Mouse (Mus musculus) olfactory bulb, adult 2 months (tissue): ENCODE measurements at regions not wholly inside any gene's neighbourhood (a gene's known extent, or its start where the extent isn't known, plus 50 kb on each side); places are given as distances from the start of the nearest gene placed in this dataset.

Experiments
- CTCF ChIP-seq: fragments of 200-500 bp; IDR thresholded peaks from 2 replicates; pipeline ENCODE4 v1.5.1; 2012; ENCODE audit warnings: low read depth, mild to moderate bottlenecking, low read length, moderate library complexity; ENCODE audit not compliant: insufficient read depth
- POLR2A ChIP-seq: fragments of 200-500 bp; IDR thresholded peaks from 2 replicates; pipeline ENCODE4 v1.6.1; 2012; ENCODE audit warnings: mild to moderate bottlenecking, low read depth, low read length, moderate library complexity; ENCODE audit not compliant: insufficient read depth

- TF ChIP-seq CTCF (no peak), POLR2A (no peak)
These were observed 104.2 kb upstream of the Fn1 start for GRCm38 (mm10) chr1:71757236-71757635.
